Mouse (Mus musculus): Measurements from ENCODE around the gene Wwtr1. TPM values are rescaled to one million over a fixed set of nuclear protein-coding genes. Genes with fewer than 3 reads are reported as not detected.

Wwtr1 gene
- total and polyA plus RNA-seq, 2 experiments: 4.9 to 11.9 TPM

DNA sequence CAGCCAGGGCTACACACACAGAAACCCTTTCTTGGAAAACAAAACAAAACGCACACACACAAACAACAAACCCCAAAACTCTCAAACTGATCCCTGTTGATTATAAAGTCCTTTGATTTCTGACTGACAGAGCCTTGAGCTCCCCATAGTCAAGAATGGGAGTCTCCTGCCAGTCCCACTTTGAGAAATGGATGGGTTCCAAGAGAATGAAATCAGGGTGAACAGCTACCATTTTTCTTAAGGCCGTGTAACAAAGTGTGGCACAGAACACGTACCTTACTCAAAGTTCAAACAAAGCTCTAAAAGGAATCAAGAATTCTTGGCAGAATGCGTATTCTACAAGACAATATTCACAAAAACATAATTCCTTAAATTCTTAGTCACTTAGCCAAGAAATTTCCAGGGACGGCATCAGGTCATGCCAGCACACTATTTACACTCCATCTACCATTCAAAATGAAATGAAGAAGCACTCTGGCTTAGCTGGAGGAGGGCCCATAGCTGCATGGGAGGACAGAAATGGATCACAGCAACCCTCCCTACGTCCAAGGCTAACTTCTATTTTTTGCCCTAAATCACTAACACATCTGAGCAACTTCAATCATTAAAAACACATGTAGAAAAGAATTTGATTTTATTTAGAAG is 3.3 kb downstream of the Wwtr1 start:
- no peaks in the 10 kb centered on the region for H3K36me3 ChIP-seq (ENCODE audit: control insufficient read depth, insufficient read depth, low read length)
- TF ChIP-seq POLR2A (IDR thresholded peaks at IDR 0.05; ENCODE audit: extremely low read depth, insufficient read depth, low read length) (no peak), CTCF (IDR thresholded peaks at IDR 0.05; ENCODE audit: low read depth, low read length) (no peak)
- no peak overlapping the region for H3K27ac ChIP-seq (replicated peaks; ENCODE audit: insufficient read depth, low read depth, low read length)
- peak; percentile 55 for DNase-seq (ENCODE audit: extremely low read depth, low read depth, low spot score)
- no peak overlapping the region for H3K4me3 ChIP-seq (ENCODE audit: insufficient read depth, low read depth, low read length)
- H3K79me2 ChIP-seq (ENCODE audit: control insufficient read depth, insufficient read depth, low read length): peaks cover 15% of the 10 kb centered on the region; the same call in 1 of the 2 replicates
- H3K4me1 ChIP-seq (ENCODE audit: control insufficient read depth, insufficient read depth, low read length): peaks cover 6% of the 10 kb centered on the region; the same call in 1 of the 2 replicates
- H3K27me3 ChIP-seq (ENCODE audit: control insufficient read depth, insufficient read depth, low read length): no peaks in the 10 kb centered on the region
- WGBS: 62% methylated on average over 6 of the region's 6 CpGs
- no peak overlapping the region for H3K9ac ChIP-seq (ENCODE audit: low read depth, low read length)

DNA sequence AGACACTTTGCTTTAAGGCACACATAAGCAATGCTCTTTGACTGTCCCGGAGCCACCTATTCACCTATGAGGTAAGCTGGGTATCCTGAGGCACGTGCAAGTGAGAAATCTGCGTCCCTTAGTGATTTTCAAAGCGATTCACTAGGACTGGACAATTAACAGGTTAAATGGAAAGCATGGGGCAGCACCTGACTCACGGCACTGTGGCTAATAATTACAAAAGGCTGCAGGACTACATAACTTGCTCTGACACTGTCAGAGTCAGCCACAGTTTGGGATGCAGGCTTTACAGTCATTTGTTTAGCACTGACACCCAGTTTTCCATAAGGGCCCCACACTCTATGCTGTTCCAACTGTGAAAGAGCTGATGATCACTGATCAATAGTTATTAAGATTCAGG is 9.1 kb downstream of the Wwtr1 start:
- no peak for TF ChIP-seq POLR2A (IDR thresholded peaks at IDR 0.05; ENCODE audit: extremely low read depth, insufficient read depth, low read length)
- TF ChIP-seq CTCF (IDR thresholded peaks at IDR 0.05; ENCODE audit: low read depth, low read length): no peak
- Histone ChIP-seq H3K4me3 (ENCODE audit: insufficient read depth, low read depth, low read length) (no peak overlapping the region), H3K4me1 (ENCODE audit: control insufficient read depth, insufficient read depth, low read length) (peaks cover 15% of the 10 kb centered on the region), H3K36me3 (ENCODE audit: control insufficient read depth, insufficient read depth, low read length) (no peaks in the 10 kb centered on the region), H3K27ac (replicated peaks; ENCODE audit: insufficient read depth, low read depth, low read length) (no peak overlapping the region), H3K27me3 (ENCODE audit: control insufficient read depth, insufficient read depth, low read length) (no peaks in the 10 kb centered on the region), H3K9ac (ENCODE audit: low read depth, low read length) (no peak overlapping the region), H3K79me2 (ENCODE audit: control insufficient read depth, insufficient read depth, low read length) (peaks cover 26% of the 10 kb centered on the region; the same call in 1 of the 2 replicates)
- DNase-seq (ENCODE audit: extremely low read depth, low read depth, low spot score): no peak
- 67% methylated on average over 5 of the region's 5 CpGs for WGBS

- WGBS: 87% methylated on average over 5 of the region's 5 CpGs
- TF ChIP-seq CTCF (IDR thresholded peaks at IDR 0.05; ENCODE audit: low read depth, low read length) (no peak), POLR2A (IDR thresholded peaks at IDR 0.05; ENCODE audit: extremely low read depth, insufficient read depth, low read length) (no peak)
- Histone ChIP-seq H3K36me3 (ENCODE audit: control insufficient read depth, insufficient read depth, low read length) (peaks cover 3% of the 10 kb centered on the region; the same call in 1 of the 2 replicates), H3K79me2 (ENCODE audit: control insufficient read depth, insufficient read depth, low read length) (peaks cover 29% of the 10 kb centered on the region), H3K4me1 (ENCODE audit: control insufficient read depth, insufficient read depth, low read length) (peaks cover 15% of the 10 kb centered on the region), H3K4me3 (ENCODE audit: insufficient read depth, low read depth, low read length) (no peak overlapping the region), H3K27ac (replicated peaks; ENCODE audit: insufficient read depth, low read depth, low read length) (no peak overlapping the region), H3K27me3 (ENCODE audit: control insufficient read depth, insufficient read depth, low read length) (no peaks in the 10 kb centered on the region), H3K9ac (ENCODE audit: low read depth, low read length) (no peak overlapping the region)
- no peak for DNase-seq (ENCODE audit: extremely low read depth, low read depth, low spot score)
These were observed 12.1 kb downstream of the Wwtr1 start for GRCm38 (mm10) chr3:57563627-57564026.

DNA sequence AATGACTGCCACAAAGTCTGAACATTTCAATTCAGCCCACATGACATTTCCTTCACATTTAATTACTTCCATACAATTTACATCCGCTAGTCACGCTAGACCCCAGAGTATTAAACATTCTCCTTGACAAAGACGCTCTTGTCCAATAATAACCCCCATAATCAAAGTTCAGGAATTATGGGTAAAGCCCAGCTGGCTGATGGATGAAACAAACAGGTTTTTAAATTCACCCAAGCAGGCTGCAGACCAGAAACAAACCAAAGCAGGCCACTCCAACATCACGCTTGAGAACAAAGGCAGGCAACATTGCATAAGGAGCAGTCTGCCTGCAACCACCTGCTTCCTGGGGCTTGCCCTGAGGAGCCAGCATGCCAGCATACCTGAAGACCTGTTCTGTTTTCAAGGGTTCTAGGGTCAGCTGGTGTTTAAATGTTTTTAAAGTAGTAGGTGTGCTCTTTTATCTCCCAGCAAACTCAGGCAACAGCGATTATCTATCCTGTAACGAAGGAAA is 12.7 kb downstream of the Wwtr1 start:
- no peak for DNase-seq (ENCODE audit: extremely low read depth, low read depth, low spot score)
- no peak overlapping the region for H3K27ac ChIP-seq (replicated peaks; ENCODE audit: insufficient read depth, low read depth, low read length)
- WGBS: 96% methylated on average over 6 of the region's 6 CpGs

GRCm38 (mm10) chr3:57558761-57559160 is 16.9 kb downstream of the Wwtr1 start:
- Histone ChIP-seq H3K36me3 (ENCODE audit: control insufficient read depth, insufficient read depth, low read length) (peaks cover 3% of the 10 kb centered on the region; the same call in 1 of the 2 replicates), H3K27me3 (ENCODE audit: control insufficient read depth, insufficient read depth, low read length) (no peaks in the 10 kb centered on the region), H3K4me3 (ENCODE audit: insufficient read depth, low read depth, low read length) (no peak overlapping the region), H3K27ac (replicated peaks; ENCODE audit: insufficient read depth, low read depth, low read length) (no peak overlapping the region), H3K4me1 (ENCODE audit: control insufficient read depth, insufficient read depth, low read length) (no peaks in the 10 kb centered on the region), H3K9ac (ENCODE audit: low read depth, low read length) (no peak overlapping the region), H3K79me2 (ENCODE audit: control insufficient read depth, insufficient read depth, low read length) (peaks cover 36% of the 10 kb centered on the region)
- TF ChIP-seq POLR2A (IDR thresholded peaks at IDR 0.05; ENCODE audit: extremely low read depth, insufficient read depth, low read length) (no peak), CTCF (IDR thresholded peaks at IDR 0.05; ENCODE audit: low read depth, low read length) (no peak)
- no peak for DNase-seq (ENCODE audit: extremely low read depth, low read depth, low spot score)
- WGBS: 88% methylated on average over 6 of the region's 6 CpGs

More for the DNA sequence above, 12.7 kb downstream of the Wwtr1 start:
- Histone ChIP-seq H3K27me3 (ENCODE audit: control insufficient read depth, insufficient read depth, low read length) (no peaks in the 10 kb centered on the region), H3K4me1 (ENCODE audit: control insufficient read depth, insufficient read depth, low read length) (peaks cover 15% of the 10 kb centered on the region), H3K36me3 (ENCODE audit: control insufficient read depth, insufficient read depth, low read length) (peaks cover 3% of the 10 kb centered on the region; the same call in 1 of the 2 replicates), H3K4me3 (ENCODE audit: insufficient read depth, low read depth, low read length) (no peak overlapping the region), H3K9ac (ENCODE audit: low read depth, low read length) (no peak overlapping the region), H3K79me2 (ENCODE audit: control insufficient read depth, insufficient read depth, low read length) (peaks cover 30% of the 10 kb centered on the region)
- no peak for TF ChIP-seq CTCF (IDR thresholded peaks at IDR 0.05; ENCODE audit: low read depth, low read length)

GRCm38 (mm10) chr3:57557408-57557807 is 18.3 kb downstream of the Wwtr1 start:
- no peak overlapping the region for H3K9ac ChIP-seq (ENCODE audit: low read depth, low read length)
- WGBS: 89% methylated on average over 4 of the region's 4 CpGs
- H3K79me2 ChIP-seq (ENCODE audit: control insufficient read depth, insufficient read depth, low read length): peaks cover 32% of the 10 kb centered on the region
- peaks cover 3% of the 10 kb centered on the region; the same call in 1 of the 2 replicates for H3K36me3 ChIP-seq (ENCODE audit: control insufficient read depth, insufficient read depth, low read length)
- no peak overlapping the region for H3K4me3 ChIP-seq (ENCODE audit: insufficient read depth, low read depth, low read length)
- H3K27me3 ChIP-seq (ENCODE audit: control insufficient read depth, insufficient read depth, low read length): no peaks in the 10 kb centered on the region
- TF ChIP-seq POLR2A (IDR thresholded peaks at IDR 0.05; ENCODE audit: extremely low read depth, insufficient read depth, low read length): no peak
- no peak for TF ChIP-seq CTCF (IDR thresholded peaks at IDR 0.05; ENCODE audit: low read depth, low read length)
- no peaks in the 10 kb centered on the region for H3K4me1 ChIP-seq (ENCODE audit: control insufficient read depth, insufficient read depth, low read length)
- H3K27ac ChIP-seq (replicated peaks; ENCODE audit: insufficient read depth, low read depth, low read length): no peak overlapping the region
- DNase-seq (ENCODE audit: extremely low read depth, low read depth, low spot score): no peak

Data from liver, adult 2 months (tissue).